Mouse (Mus musculus) adrenal gland, postnatal 4 days (tissue): Measurements from ENCODE around the gene Slc35f3. TPM values are rescaled to one million over a fixed set of nuclear protein-coding genes. Genes with fewer than 3 reads are reported as not detected.
"Not testable (repeated sequence)": the region's sequence is repeated elsewhere in the genome, so short reads cannot be mapped to it uniquely, and the experiment has no call there.

Source experiments
- DNase-seq, 2 experiments: peaks; one replicate each; pipeline ENCODE4 v3.0.0; 2021 to 2022; ENCODE audit warnings: low spot score in 2 of 2, mixed read lengths in 2 of 2
- total RNA-seq, 2 experiments: library from RNA; stranded (reverse); gene quantifications; 2 replicates each; pipeline ENCODE4 v1.2.3; 2021

Gene Slc35f3
- total RNA-seq, 2 experiments from 2014 or later: 2.9 to 3.4 TPM

DNA sequence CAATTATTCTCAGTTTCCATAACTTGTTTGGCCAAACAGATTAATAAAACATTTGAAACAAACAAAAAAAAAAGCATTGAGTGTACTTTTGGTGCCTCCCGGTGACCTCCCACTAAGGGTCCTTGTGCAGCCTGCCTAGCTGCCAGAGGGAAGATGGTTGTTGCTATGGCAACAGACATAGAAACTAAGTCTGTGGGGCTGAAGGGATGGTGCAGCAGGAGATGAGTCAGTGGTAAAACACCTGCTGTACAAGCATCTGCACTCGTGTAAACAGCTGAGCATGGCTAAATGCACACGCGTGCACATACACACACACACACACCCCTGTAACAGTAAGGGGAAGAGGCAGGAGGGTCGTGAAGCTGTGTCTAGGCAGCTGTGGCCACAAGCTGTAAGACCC lies 97.6 kb downstream of the Slc35f3 start:
- no peak for DNase-seq

DNA sequence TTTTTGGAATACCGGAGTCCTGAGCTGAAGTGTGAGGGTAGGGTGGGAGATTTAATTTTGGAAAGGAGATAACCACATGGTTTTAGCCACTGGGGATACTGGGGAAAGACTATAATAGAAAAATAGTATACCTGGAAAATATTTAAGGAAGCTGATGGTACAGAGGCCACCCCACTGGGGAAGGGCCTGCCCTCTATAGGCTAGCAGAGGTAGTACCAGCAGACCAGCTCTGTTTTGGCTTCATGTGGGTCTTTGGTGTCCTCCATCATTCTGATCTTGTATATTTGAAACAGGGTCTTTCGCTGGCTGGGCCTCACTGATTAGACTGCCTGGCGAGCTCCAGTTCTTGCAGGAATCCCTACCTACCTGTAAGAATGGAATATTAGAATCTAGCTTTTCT lies 100.0 kb downstream of the Slc35f3 start:
- no peak for DNase-seq

DNA sequence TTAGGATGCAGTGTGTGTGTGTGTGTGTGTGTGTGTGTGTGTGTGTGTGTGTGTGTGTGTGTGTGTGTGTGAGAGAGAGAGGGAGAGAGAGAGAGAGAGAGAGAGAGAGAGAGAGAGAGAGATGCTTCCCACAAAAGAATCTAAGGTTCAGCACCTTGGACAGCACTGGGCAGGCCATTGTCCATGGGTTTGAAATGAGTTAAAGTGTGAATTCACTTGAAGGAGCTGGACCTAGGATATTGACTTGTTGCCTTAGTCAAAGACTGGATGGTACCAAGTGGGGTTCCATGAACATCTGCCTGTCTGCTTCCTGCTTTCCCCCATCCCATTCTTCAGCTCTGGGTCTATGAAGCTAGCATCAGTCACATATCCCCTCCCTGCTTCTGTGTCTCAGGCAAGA lies 106.2 kb downstream of the Slc35f3 start:
- DNase-seq: not testable (repeated sequence)

GRCm38 (mm10) chr8:126405030-126405429 lies 106.7 kb downstream of the Slc35f3 start:
- DNase-seq: no peak

DNA sequence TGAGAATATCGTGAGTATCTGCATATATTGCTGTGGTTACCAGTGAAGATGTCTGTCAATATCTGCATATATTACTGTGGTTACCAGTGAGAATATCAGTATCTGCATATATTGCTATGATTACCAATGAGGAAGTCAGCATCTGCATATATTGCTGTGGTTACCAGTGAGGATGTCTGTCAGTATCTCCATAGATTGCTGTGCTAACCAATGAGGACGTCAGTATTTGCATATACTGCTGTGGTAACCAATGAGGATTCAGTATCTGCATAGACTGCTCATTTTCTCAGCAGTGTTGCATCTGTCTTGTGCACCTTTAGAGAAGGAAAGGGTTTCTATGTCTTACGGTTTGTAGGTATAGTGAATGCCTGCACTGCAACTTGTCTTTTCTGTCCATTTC lies 122.5 kb downstream of the Slc35f3 start:
- no peak for DNase-seq

- DNase-seq: peak; percentile 92 to 96
These were observed 124.0 kb downstream of the Slc35f3 start, which contains the start of gene Coa6 for GRCm38 (mm10) chr8:126422174-126422919. Gene Coa6 (plus strand): TSS chr8:126422515.

DNA sequence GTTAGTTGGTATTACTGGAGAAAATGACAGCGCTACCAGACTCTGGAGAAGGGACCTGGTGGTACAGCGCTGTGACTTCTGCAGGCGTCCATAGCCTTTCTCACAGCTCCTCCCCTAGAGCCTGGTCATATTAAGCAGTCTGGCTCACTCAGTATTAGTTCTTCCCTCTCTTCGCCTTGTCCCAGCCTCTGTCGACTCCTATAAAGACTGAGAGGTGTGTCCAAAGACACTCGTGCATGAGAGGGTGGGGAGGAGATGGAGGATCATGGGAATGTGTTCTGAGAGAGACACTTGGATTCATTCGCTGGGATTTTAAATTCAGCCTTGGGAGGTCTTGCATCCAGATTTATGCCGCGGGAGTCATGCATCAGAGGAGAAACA lies 124.6 kb downstream of the Slc35f3 start:
- DNase-seq: peak in 1 of 2 experiments; percentile 6

GRCm38 (mm10) chr8:126424163-126424562 lies 125.8 kb downstream of the Slc35f3 start:
- no peak for DNase-seq

DNA sequence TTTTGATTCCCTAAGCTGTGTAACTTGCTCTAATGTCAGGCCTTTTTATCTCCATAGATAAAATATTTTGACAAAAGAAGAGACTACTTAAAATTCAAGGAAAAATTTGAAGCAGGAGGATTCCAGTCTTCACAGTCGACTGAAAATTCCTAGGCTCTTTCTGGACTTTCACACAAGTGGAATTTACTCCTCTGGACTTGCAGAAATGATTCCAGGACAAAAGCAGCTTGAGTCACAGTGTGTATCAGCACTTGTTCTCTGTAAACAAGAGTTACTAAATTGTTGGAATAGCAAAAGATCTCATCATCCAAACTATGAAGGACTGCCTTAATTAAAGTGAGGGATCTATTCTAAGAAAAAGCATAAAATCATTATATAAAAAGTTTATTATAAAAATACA lies 126.6 kb downstream of the Slc35f3 start:
- no peak for DNase-seq

DNA sequence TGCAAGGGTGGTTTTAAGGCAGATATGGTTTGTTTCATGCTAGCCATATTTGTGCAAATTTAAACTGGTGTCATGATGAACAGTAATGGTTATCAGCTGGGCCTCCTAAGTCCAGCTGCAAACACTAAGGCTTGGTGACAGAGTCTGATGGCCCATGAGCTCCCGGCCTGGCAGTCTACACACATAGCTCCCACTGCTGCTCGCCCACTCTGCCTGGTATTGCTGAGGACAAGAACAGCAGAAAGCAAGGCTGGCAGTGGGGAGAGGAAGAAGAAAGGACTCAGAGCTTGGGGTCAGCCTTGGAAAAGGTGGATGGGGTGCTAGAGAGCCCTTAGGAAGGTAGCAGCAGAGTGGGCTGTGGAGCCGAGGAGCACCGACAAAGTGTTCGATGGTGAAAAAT lies 131.3 kb downstream of the Slc35f3 start:
- DNase-seq: no peak

- DNase-seq: no peak
These were observed 135.5 kb downstream of the Slc35f3 start for GRCm38 (mm10) chr8:126433827-126434226.

GRCm38 (mm10) chr8:126438937-126439336 lies 140.6 kb downstream of the Slc35f3 start:
- no peak for DNase-seq

Other genes starting within 250 kb of the Slc35f3 start
- 10 to 100 TPM; 31.5 to 34.7 TPM for gene Coa6, start 124.0 kb downstream of the Slc35f3 start, total RNA-seq
- 10 to 100 TPM; 11.0 to 11.2 TPM for gene Tarbp1, start 176.5 kb downstream of the Slc35f3 start, total RNA-seq